Mouse (Mus musculus) neural tube, embryonic 14.5 days (tissue): ENCODE measurements at regions not wholly inside any gene's neighbourhood (a gene's known extent, or its start where the extent isn't known, plus 50 kb on each side); places are given as distances from the start of the nearest gene placed in this dataset.

Experiments used
- ATAC-seq: fragments of 200-750 bp; cut with Nextera tagmentation; 2 replicates; pipeline ENCODE4 v1.8.0; 2017; ENCODE audit warnings: low read depth, mild to moderate bottlenecking, moderate TSS enrichment, moderate library complexity
- H3K27ac ChIP-seq: fragments of 300-500 bp; sonication (generic); 2 replicates; pipeline ENCODE4 v1.5.1; 2014; ENCODE audit warnings: low read depth, mild to moderate bottlenecking, control low read depth, low read length, moderate library complexity, mixed read lengths
- H3K27me3 ChIP-seq: fragments of 300-500 bp; sonication (generic); 2 replicates; pipeline ENCODE4 v1.6.1; 2014; ENCODE audit warnings: low read length; ENCODE audit not compliant: control insufficient read depth, insufficient read depth
- H3K36me3 ChIP-seq: fragments of 300-500 bp; sonication (generic); 2 replicates; pipeline ENCODE4 v1.6.1; 2014; ENCODE audit warnings: low read length, mixed read lengths; ENCODE audit not compliant: control insufficient read depth, insufficient read depth
- H3K4me1 ChIP-seq: fragments of 300-500 bp; sonication (generic); 2 replicates; pipeline ENCODE4 v1.6.1; 2014; ENCODE audit warnings: low read length; ENCODE audit not compliant: control insufficient read depth, insufficient read depth
- H3K4me2 ChIP-seq: fragments of 300-500 bp; sonication (generic); 2 replicates; pipeline ENCODE4 v1.6.1; 2014; ENCODE audit warnings: mild to moderate bottlenecking, low read depth, low read length, control low read depth
- H3K4me3 ChIP-seq: fragments of 300-500 bp; sonication (generic); 2 replicates; pipeline ENCODE4 v1.5.1; 2014; ENCODE audit warnings: low read depth, low read length, control low read depth, mixed read lengths
- H3K9ac ChIP-seq: fragments of 300-500 bp; sonication (generic); replicated peaks from 2 replicates; pipeline ENCODE4 v1.6.1; 2014; ENCODE audit warnings: low read depth, mild to moderate bottlenecking, control low read depth, low read length, mixed read lengths
- H3K9me3 ChIP-seq: fragments of 300-500 bp; sonication (generic); 2 replicates; pipeline ENCODE4 v1.6.1; 2016; ENCODE audit warnings: low read length; ENCODE audit not compliant: control insufficient read depth
- WGBS: fragments of 180-500 bp; shearing (Covaris S2); extraction: QIAGEN DNeasy Blood & Tissue Kit; methylation state at CpG from one replicate; pipeline ENCODE4 v1.1.7; 2014; 5-methylcytosine and 5-hydroxymethylcytosine counted together

DNA sequence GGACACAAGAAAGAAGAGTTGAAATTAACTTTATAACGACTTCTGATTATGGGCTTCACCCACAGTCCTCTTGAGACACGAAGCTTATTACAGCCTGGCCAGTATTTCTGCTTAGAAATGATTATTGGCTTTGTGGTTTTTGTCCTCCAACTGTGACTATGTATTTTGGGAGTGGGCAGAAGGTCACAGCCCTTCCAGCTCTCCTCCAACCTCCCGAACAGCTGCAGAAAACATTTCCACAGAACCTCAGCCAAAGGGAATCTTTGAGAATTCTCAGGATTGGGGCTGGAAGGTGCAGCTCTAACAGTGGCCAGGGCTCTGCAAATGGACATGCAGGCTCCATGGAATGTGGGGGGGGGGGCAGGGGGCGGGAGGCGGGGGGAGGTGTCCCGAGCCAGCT, 94.3 kb upstream of the Tmem260 start:
- no peaks in the 10 kb centered on the region for H3K4me1 ChIP-seq
- no peak for ATAC-seq
- H3K4me2 ChIP-seq = no peak overlapping the region
- no peak overlapping the region for H3K27ac ChIP-seq
- 78% methylated on average over 6 of the region's 6 CpGs for WGBS
- no peaks in the 10 kb centered on the region for H3K27me3 ChIP-seq
- H3K4me3 ChIP-seq = no peak overlapping the region
- H3K36me3 ChIP-seq = no peaks in the 10 kb centered on the region
- no peak overlapping the region for H3K9ac ChIP-seq
- no peaks in the 10 kb centered on the region for H3K9me3 ChIP-seq

DNA sequence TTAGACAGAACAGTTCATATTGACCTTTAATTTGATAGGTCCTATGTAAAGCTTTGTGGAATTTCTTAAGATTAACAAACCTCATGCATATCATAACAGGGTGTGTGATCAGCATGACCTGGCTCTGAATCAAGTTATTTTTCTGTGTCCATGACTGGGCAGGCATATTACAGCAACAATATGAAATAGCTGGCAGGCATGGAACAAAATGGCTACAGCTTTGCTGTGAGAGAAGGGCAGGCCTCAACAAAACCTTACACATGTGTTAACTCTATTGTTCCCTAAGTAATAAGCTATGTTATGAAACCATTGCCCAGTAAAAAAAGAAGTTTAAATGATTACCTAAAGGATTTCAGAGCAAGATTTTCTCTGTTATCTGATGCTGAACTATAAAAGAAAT, 93.1 kb upstream of the Tmem260 start:
- Histone ChIP-seq H3K9ac (no peak overlapping the region), H3K4me3 (no peak overlapping the region), H3K36me3 (no peaks in the 10 kb centered on the region), H3K4me1 (no peaks in the 10 kb centered on the region), H3K27ac (no peak overlapping the region), H3K9me3 (no peaks in the 10 kb centered on the region), H3K27me3 (no peaks in the 10 kb centered on the region), H3K4me2 (no peak overlapping the region)
- no peak for ATAC-seq

DNA sequence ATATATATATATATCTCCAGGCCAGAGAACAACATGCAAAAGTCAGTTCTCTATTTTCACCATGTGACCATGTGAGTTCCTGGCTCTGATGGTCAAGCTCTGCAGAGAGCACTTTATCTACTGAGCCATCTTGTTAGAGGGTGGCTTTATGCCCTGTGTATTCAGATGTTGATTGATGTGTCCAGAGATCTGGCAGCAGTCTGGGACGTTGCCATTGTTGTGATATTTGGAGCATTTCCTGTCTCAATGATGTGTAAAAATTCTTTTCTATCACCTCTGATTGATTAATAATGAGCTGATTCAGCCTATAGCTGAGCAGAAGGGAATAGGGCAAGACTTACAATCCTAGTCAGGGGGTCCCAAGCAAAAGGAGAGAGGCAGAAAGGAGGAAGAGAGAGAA, 91.7 kb upstream of the Tmem260 start:
- WGBS = 29% methylated on average over 1 of the region's 1 CpGs

DNA sequence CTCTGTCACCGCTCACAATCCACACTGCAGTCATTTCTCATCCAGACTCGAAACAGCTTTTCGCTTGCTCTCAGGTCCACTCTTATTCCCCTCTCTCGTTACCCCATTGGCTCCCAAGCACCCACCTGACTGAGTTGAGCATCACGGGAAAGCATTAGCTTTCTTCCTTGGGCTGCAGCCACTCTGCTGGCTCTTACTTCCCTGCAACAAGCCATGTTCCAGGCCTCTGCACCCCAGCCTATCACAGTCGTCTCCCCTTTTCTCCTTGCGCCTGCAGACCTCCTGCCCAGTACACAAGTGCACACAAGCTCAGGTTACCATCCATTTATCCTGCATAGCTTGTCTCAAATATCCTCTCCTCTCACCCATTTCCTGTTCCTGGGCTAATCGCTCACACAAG, 88.5 kb upstream of the Tmem260 start:
- ATAC-seq = no peak
- no peak overlapping the region for H3K9ac ChIP-seq
- no peaks in the 10 kb centered on the region for H3K4me1 ChIP-seq
- no peak overlapping the region for H3K4me2 ChIP-seq
- WGBS = 74% methylated on average over 8 of the region's 8 CpGs
- H3K27ac ChIP-seq = no peak overlapping the region
- H3K9me3 ChIP-seq = no peaks in the 10 kb centered on the region
- H3K27me3 ChIP-seq = no peaks in the 10 kb centered on the region
- H3K4me3 ChIP-seq = no peak overlapping the region
- H3K36me3 ChIP-seq = no peaks in the 10 kb centered on the region

More for the DNA sequence above, 91.7 kb upstream of the Tmem260 start:
- no peak for ATAC-seq
- no peak overlapping the region for H3K9ac ChIP-seq
- no peaks in the 10 kb centered on the region for H3K36me3 ChIP-seq
- H3K4me1 ChIP-seq = no peaks in the 10 kb centered on the region
- H3K27ac ChIP-seq = no peak overlapping the region
- H3K9me3 ChIP-seq = no peaks in the 10 kb centered on the region
- no peak overlapping the region for H3K4me3 ChIP-seq
- H3K4me2 ChIP-seq = no peak overlapping the region
- no peaks in the 10 kb centered on the region for H3K27me3 ChIP-seq

DNA sequence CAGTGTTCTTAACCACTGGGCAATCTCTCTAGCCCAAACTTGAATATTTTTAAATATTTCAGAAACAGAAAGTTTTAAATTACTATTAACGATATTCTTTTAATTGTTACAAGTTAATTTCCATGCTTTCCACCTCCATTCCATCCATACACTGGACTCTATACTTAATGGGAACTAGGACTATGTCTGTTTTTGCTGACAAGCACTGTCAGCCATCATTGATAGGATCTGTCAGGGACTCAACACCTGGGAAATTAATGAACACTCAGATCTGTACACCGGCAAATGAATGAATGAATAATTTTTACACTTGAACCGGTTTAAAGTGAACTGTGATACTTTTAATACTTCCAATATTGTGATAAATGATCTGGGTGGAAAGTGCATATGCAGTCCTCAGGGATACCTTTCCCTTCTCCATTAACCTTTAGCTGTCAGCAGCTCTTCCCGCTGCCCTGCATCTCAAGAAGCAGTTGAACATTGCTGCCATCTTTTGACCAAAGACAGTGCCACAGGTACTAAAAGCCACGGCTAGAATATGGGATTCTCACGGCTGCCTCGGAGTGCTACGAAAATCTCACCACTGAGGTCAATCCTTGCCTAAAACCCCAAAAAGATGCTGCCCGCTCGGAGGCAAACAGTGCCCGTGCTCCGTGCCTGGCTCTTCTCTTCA, 87.3 kb upstream of the Tmem260 start:
- H3K27ac ChIP-seq = no peak overlapping the region
- H3K4me2 ChIP-seq = no peak overlapping the region
- no peak overlapping the region for H3K4me3 ChIP-seq
- H3K36me3 ChIP-seq = no peaks in the 10 kb centered on the region
- ATAC-seq = peak; percentile 79; the same call in 1 of the 2 replicates
- no peaks in the 10 kb centered on the region for H3K27me3 ChIP-seq
- H3K4me1 ChIP-seq = no peaks in the 10 kb centered on the region
- H3K9ac ChIP-seq = no peak overlapping the region
- no peaks in the 10 kb centered on the region for H3K9me3 ChIP-seq
- WGBS = 46% methylated on average over 12 of the region's 12 CpGs

DNA sequence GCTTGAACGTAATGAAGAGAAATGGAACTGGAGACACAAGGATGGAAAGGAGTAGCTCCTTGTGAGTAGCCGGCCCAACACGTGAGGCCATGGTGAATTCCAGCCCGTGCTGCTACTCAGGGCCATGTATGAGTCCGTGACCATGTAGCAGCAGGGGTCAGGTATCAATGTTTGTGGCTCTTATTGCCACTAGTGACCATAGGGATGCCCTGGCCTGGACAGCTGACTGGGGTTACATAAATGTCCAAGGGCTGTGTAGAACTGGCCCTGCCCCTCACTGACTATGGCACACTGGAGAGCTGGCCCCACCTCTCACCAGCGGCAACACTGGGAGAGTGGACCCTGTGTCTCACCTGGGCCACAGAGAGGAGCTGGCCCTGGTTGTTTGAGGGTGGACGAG, 84.1 kb upstream of the Tmem260 start:
- Histone ChIP-seq H3K4me2 (no peak overlapping the region), H3K4me1 (no peaks in the 10 kb centered on the region), H3K9ac (no peak overlapping the region), H3K27me3 (no peaks in the 10 kb centered on the region), H3K9me3 (no peaks in the 10 kb centered on the region), H3K36me3 (no peaks in the 10 kb centered on the region), H3K27ac (no peak overlapping the region), H3K4me3 (no peak overlapping the region)
- 97% methylated on average over 6 of the region's 7 CpGs for WGBS
- ATAC-seq = no peak

DNA sequence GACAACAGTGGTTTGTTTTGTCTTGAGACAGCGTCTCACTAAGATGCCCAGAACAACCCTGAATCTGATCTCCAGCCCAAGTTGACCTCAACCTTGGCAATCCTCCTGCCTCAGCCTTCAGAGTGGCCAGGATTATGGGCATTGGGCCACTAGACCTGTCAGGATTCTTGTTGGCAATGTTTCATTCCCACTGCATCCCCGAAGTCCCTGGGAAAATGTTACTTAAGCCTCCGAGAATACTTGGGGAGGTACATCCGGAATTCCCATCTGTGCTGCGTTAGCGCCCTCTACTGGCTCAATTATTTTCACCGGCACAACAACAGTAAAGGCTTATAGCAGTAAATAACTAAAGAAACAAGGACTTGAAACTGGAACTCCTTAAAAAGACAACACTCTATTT, 78.9 kb upstream of the Tmem260 start:
- H3K27me3 ChIP-seq = no peaks in the 10 kb centered on the region
- no peak overlapping the region for H3K9ac ChIP-seq
- H3K4me1 ChIP-seq = no peaks in the 10 kb centered on the region
- H3K4me2 ChIP-seq = no peak overlapping the region
- ATAC-seq = 0 out of 2 replicates have a peak, but pooled peaks have one; percentile 38
- no peaks in the 10 kb centered on the region for H3K9me3 ChIP-seq
- 16% methylated on average over 7 of the region's 7 CpGs for WGBS
- no peak overlapping the region for H3K27ac ChIP-seq
- H3K4me3 ChIP-seq = no peak overlapping the region
- H3K36me3 ChIP-seq = no peaks in the 10 kb centered on the region

DNA sequence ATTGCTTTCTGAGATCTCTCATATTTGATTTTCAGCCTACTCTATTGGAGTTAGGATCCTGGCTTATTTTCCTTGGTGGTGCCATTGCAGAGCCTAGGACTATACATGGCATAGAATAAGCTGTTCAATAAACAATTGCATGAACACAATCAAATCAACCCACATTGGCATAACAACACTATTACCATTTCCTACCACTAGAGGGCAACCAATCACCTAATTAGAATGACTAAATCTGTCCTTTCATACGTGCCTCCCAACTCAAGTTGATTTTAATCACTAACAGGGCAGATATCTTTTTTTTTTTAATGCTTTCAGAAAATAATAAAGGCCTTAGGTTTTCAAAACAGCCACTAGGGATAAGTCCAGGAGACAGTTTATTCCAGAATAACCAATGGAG, 75.6 kb upstream of the Tmem260 start:
- Histone ChIP-seq H3K4me2 (no peak overlapping the region), H3K27ac (no peak overlapping the region), H3K9ac (no peak overlapping the region), H3K4me3 (no peak overlapping the region), H3K36me3 (no peaks in the 10 kb centered on the region), H3K4me1 (no peaks in the 10 kb centered on the region), H3K27me3 (no peaks in the 10 kb centered on the region), H3K9me3 (no peaks in the 10 kb centered on the region)
- no peak for ATAC-seq
- WGBS = 0% methylated on average over 1 of the region's 1 CpGs

DNA sequence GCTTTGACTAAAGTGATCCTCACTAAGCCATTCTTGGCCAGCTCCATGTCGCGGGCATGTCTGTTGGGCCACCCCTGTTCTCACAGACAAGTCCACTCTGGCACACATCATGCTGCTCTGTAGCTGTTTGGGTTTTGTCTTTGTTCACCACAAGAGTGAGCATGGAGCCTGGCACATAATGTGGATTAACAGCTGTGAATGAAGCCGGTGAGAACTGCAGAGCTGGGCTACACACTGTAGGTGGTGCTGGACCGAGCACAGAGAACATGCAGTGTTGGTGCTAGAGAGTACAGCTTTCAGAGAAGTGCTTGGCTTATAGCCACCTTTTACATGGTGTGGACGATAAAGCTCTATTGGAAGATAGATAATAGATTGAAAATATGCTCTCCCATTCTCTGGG, 74.2 kb upstream of the Tmem260 start:
- no peaks in the 10 kb centered on the region for H3K4me1 ChIP-seq
- H3K27me3 ChIP-seq = no peaks in the 10 kb centered on the region
- ATAC-seq = peak; percentile 85; the same call in 1 of the 2 replicates
- no peak overlapping the region for H3K27ac ChIP-seq
- no peak overlapping the region for H3K9ac ChIP-seq
- H3K36me3 ChIP-seq = no peaks in the 10 kb centered on the region
- 62% methylated on average over 5 of the region's 5 CpGs for WGBS
- no peaks in the 10 kb centered on the region for H3K9me3 ChIP-seq
- no peak overlapping the region for H3K4me2 ChIP-seq
- no peak overlapping the region for H3K4me3 ChIP-seq
